Mouse (Mus musculus): ENCODE data around the gene Nptxr. TPM values are rescaled to one million over a fixed set of nuclear protein-coding genes. Genes with fewer than 3 reads are reported as not detected.
"Not testable (repeated sequence)": the region's sequence is repeated elsewhere in the genome, so short reads cannot be mapped to it uniquely, and the experiment has no call there.

The Nptxr gene
- polyA plus RNA-seq, 1 experiment from 2014 or later: 21.0 TPM

- H3K4me1 ChIP-seq (replicated peaks); H3K4me3 ChIP-seq; H3K27ac ChIP-seq; ATAC-seq (ENCODE audit: low FRiP score); H3K4me2 ChIP-seq; H3K9me3 ChIP-seq; H3K36me3 ChIP-seq; H3K9ac ChIP-seq: not testable (repeated sequence)
- H3K27me3 ChIP-seq: peaks cover 30% of the 10 kb centered on the region
- 68% methylated on average over 2 of the region's 2 CpGs for WGBS
Observed at GRCm38 (mm10) chr15:79812840-79813239, 8.3 kb upstream of the Nptxr start.

GRCm38 (mm10) chr15:79810997-79811396 lies 6.4 kb upstream of the Nptxr start:
- no peak overlapping the region for H3K4me3 ChIP-seq
- H3K4me2 ChIP-seq: no peak overlapping the region
- no peak for ATAC-seq (ENCODE audit: low FRiP score)
- WGBS: 72% methylated on average over 4 of the region's 4 CpGs
- no peak overlapping the region for H3K9ac ChIP-seq
- peaks cover 47% of the 10 kb centered on the region for H3K27me3 ChIP-seq
- no peaks in the 10 kb centered on the region for H3K36me3 ChIP-seq
- H3K4me1 ChIP-seq (replicated peaks): 0 out of 2 replicates have a peak, but pooled peaks cover 3% of the 10 kb centered on the region
- no peaks in the 10 kb centered on the region for H3K9me3 ChIP-seq
- H3K27ac ChIP-seq: no peak overlapping the region

GRCm38 (mm10) chr15:79810061-79810460 lies 5.5 kb upstream of the Nptxr start:
- Histone ChIP-seq H3K27me3 (peaks cover 57% of the 10 kb centered on the region), H3K4me1 (replicated peaks) (peaks cover 5% of the 10 kb centered on the region)
- 78% methylated on average over 3 of the region's 3 CpGs for WGBS

GRCm38 (mm10) chr15:79808658-79809057 lies 4.1 kb upstream of the Nptxr start:
- Histone ChIP-seq H3K9me3 (no peaks in the 10 kb centered on the region), H3K36me3 (no peaks in the 10 kb centered on the region), H3K4me1 (replicated peaks) (peaks cover 15% of the 10 kb centered on the region), H3K4me3 (no peak overlapping the region), H3K27me3 (peaks cover 63% of the 10 kb centered on the region), H3K4me2 (no peak overlapping the region), H3K9ac (no peak overlapping the region), H3K27ac (no peak overlapping the region)
- no peak for ATAC-seq (ENCODE audit: low FRiP score)
- 61% methylated on average over 5 of the region's 5 CpGs for WGBS

More at GRCm38 (mm10) chr15:79810061-79810460, 5.5 kb upstream of the Nptxr start:
- no peaks in the 10 kb centered on the region for H3K36me3 ChIP-seq
- no peak for ATAC-seq (ENCODE audit: low FRiP score)
- no peaks in the 10 kb centered on the region for H3K9me3 ChIP-seq
- no peak overlapping the region for H3K9ac ChIP-seq
- no peak overlapping the region for H3K27ac ChIP-seq
- H3K4me3 ChIP-seq: no peak overlapping the region
- H3K4me2 ChIP-seq: no peak overlapping the region

- Histone ChIP-seq H3K9ac (no peak overlapping the region), H3K4me3 (no peak overlapping the region), H3K27ac (no peak overlapping the region), H3K27me3 (peaks cover 69% of the 10 kb centered on the region), H3K4me2 (no peak overlapping the region), H3K9me3 (no peaks in the 10 kb centered on the region), H3K36me3 (no peaks in the 10 kb centered on the region), H3K4me1 (replicated peaks) (peaks cover 21% of the 10 kb centered on the region)
- WGBS: 36% methylated on average over 5 of the region's 5 CpGs
- ATAC-seq (ENCODE audit: low FRiP score): no peak
Observed at GRCm38 (mm10) chr15:79808114-79808513, 3.5 kb upstream of the Nptxr start.

- no peak overlapping the region for H3K4me2 ChIP-seq
- no peak overlapping the region for H3K4me3 ChIP-seq
- H3K9ac ChIP-seq: no peak overlapping the region
- peaks cover 80% of the 10 kb centered on the region for H3K27me3 ChIP-seq
- no peaks in the 10 kb centered on the region for H3K36me3 ChIP-seq
- 47% methylated on average over 1 of the region's 1 CpGs for WGBS
- no peaks in the 10 kb centered on the region for H3K9me3 ChIP-seq
- ATAC-seq (ENCODE audit: low FRiP score): no peak
- no peak overlapping the region for H3K27ac ChIP-seq
- peaks cover 31% of the 10 kb centered on the region for H3K4me1 ChIP-seq (replicated peaks)
Observed at GRCm38 (mm10) chr15:79807050-79807449, 2.5 kb upstream of the Nptxr start.

GRCm38 (mm10) chr15:79805246-79805645 lies 680 bp upstream of the Nptxr start:
- Histone ChIP-seq H3K4me2 (peak overlapping the region; percentile 69), H3K4me3 (peak overlapping the region; percentile 71), H3K36me3 (no peaks in the 10 kb centered on the region; the same call in 1 of the 2 replicates), H3K27me3 (peaks cover 76% of the 10 kb centered on the region), H3K4me1 (replicated peaks) (peaks cover 42% of the 10 kb centered on the region), H3K27ac (peak overlapping the region; percentile 87), H3K9ac (peak overlapping the region; percentile 88), H3K9me3 (no peaks in the 10 kb centered on the region)
- WGBS: 24% methylated on average over 8 of the region's 8 CpGs
- ATAC-seq (ENCODE audit: low FRiP score): no peak

- peak overlapping the region; percentile 88 for H3K9ac ChIP-seq
- peak; percentile 60 for ATAC-seq (ENCODE audit: low FRiP score)
- H3K4me1 ChIP-seq (replicated peaks): peaks cover 43% of the 10 kb centered on the region
- peak overlapping the region; percentile 69 for H3K4me2 ChIP-seq
- H3K4me3 ChIP-seq: peak overlapping the region; percentile 71
- no peaks in the 10 kb centered on the region for H3K9me3 ChIP-seq
- 4% methylated on average over 80 of the region's 81 CpGs for WGBS
- H3K27me3 ChIP-seq: peaks cover 66% of the 10 kb centered on the region
- peak overlapping the region; percentile 87 for H3K27ac ChIP-seq
- no peaks in the 10 kb centered on the region; the same call in 1 of the 2 replicates for H3K36me3 ChIP-seq
Observed at GRCm38 (mm10) chr15:79803533-79804351, 824 bp downstream of the Nptxr start.

GRCm38 (mm10) chr15:79802304-79802703 lies 2.3 kb downstream of the Nptxr start:
- no peak for ATAC-seq (ENCODE audit: low FRiP score)
- Histone ChIP-seq H3K9me3 (no peaks in the 10 kb centered on the region), H3K4me3 (no peak overlapping the region), H3K9ac (no peak overlapping the region), H3K36me3 (no peaks in the 10 kb centered on the region; the same call in 1 of the 2 replicates), H3K4me2 (no peak overlapping the region), H3K27me3 (peaks cover 57% of the 10 kb centered on the region), H3K4me1 (replicated peaks) (peaks cover 43% of the 10 kb centered on the region), H3K27ac (no peak overlapping the region)
- WGBS: 62% methylated on average over 4 of the region's 4 CpGs

GRCm38 (mm10) chr15:79801646-79802045 lies 2.9 kb downstream of the Nptxr start:
- H3K4me1 ChIP-seq (replicated peaks): peaks cover 43% of the 10 kb centered on the region
- no peak overlapping the region for H3K9ac ChIP-seq
- ATAC-seq (ENCODE audit: low FRiP score): no peak
- no peaks in the 10 kb centered on the region for H3K9me3 ChIP-seq
- H3K4me2 ChIP-seq: no peak overlapping the region
- no peak overlapping the region for H3K27ac ChIP-seq
- H3K27me3 ChIP-seq: peaks cover 50% of the 10 kb centered on the region
- no peak overlapping the region for H3K4me3 ChIP-seq
- no peaks in the 10 kb centered on the region; the same call in 1 of the 2 replicates for H3K36me3 ChIP-seq
- WGBS: 69% methylated on average over 2 of the region's 2 CpGs

- H3K27me3 ChIP-seq: peaks cover 41% of the 10 kb centered on the region
- H3K36me3 ChIP-seq: no peaks in the 10 kb centered on the region; the same call in 1 of the 2 replicates
- no peaks in the 10 kb centered on the region for H3K9me3 ChIP-seq
- H3K4me2 ChIP-seq: no peak overlapping the region
- 43% methylated on average over 11 of the region's 11 CpGs for WGBS
- H3K9ac ChIP-seq: peak overlapping the region; percentile 46; the same call in 1 of the 2 replicates
- peaks cover 44% of the 10 kb centered on the region for H3K4me1 ChIP-seq (replicated peaks)
- no peak for ATAC-seq (ENCODE audit: low FRiP score)
- no peak overlapping the region for H3K4me3 ChIP-seq
- H3K27ac ChIP-seq: no peak overlapping the region
Observed at GRCm38 (mm10) chr15:79800701-79801100, 3.9 kb downstream of the Nptxr start.

- Histone ChIP-seq H3K27ac (no peak overlapping the region), H3K27me3 (peaks cover 27% of the 10 kb centered on the region), H3K4me2 (no peak overlapping the region), H3K4me3 (no peak overlapping the region), H3K4me1 (replicated peaks) (peaks cover 30% of the 10 kb centered on the region), H3K36me3 (peaks cover 3% of the 10 kb centered on the region; the same call in 1 of the 2 replicates), H3K9ac (no peak overlapping the region), H3K9me3 (no peaks in the 10 kb centered on the region)
- 87% methylated on average over 10 of the region's 10 CpGs for WGBS
- ATAC-seq (ENCODE audit: low FRiP score): no peak
Observed at GRCm38 (mm10) chr15:79798591-79798990, 6.0 kb downstream of the Nptxr start.

GRCm38 (mm10) chr15:79797680-79798079 lies 6.9 kb downstream of the Nptxr start:
- Histone ChIP-seq H3K36me3 (peaks cover 5% of the 10 kb centered on the region; the same call in 1 of the 2 replicates), H3K4me2 (no peak overlapping the region), H3K9ac (no peak overlapping the region), H3K27me3 (peaks cover 23% of the 10 kb centered on the region), H3K27ac (no peak overlapping the region), H3K4me3 (no peak overlapping the region), H3K9me3 (no peaks in the 10 kb centered on the region), H3K4me1 (replicated peaks) (peaks cover 21% of the 10 kb centered on the region)
- WGBS: 89% methylated on average over 8 of the region's 8 CpGs
- ATAC-seq (ENCODE audit: low FRiP score): no peak

Measured in hindbrain, embryonic 13.5 days (tissue).